Mouse (Mus musculus): ENCODE results near the gene Gnb4.
A peak's percentile ranks its signal among the peaks of the same experiment; 100 is the strongest.

Gene Gnb4

DNA sequence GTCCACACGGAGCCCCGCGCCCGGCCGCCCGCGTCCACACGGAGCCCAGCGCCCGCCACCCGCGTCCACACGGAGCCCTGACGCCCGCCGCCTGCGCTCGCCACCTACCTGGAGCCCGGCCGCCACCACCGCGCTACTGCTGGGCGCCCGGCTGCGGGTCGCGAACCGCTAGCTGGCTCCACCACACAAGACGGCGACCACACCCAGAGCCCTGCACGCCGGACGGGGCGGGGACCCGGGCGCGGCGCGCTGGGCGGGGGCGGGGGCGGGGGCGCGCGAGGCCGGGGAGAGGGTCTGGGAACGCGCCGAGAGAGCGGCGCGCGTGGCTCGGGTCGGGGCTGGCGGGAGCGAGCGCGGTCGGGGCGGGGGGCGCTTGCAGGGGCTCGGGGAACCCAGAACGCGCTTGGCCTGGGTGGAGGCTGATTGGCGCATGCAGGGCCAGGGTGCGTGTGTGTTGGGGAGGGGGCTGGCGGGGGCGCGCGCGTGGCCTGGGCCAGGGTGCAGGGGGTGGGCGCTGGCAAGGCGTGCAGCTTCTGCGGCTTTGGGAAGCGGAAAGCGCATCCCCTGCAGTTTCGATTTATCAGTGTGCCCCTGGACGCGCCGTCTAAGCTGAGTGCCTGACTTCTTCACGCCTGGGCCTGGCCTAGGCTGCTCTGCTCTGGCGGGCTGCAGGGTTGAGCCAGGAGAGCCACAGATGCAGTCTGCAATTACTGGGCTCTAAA is at the start of gene Gnb4:
Gene Gnb4, minus strand, starts transcription at position 255 of the 722 bp plus-strand sequence.
- DNase-seq (ENCODE audit: low spot score in 2 of 2), result peak in 1 of 2 experiments; percentile 13

DNA sequence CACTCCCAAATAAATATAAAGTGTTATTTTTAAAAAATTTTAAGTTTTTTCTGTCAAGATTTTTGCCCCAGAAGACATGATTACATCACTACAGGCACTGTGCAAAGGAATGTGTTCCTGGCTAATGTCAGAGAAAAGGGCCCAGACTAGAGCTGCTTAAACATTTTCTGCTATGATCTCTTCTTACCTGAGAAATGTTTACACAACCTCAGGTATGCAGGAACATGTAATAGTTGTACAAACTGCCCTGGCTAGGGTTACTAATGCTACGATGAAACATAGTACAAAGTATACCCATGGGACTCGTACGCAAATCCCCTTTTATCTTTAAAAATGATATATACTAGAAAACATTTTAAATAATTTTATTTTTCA is 45.2 kb upstream of the Gnb4 start:
- no peak for DNase-seq (ENCODE audit: low spot score in 2 of 2)

DNA sequence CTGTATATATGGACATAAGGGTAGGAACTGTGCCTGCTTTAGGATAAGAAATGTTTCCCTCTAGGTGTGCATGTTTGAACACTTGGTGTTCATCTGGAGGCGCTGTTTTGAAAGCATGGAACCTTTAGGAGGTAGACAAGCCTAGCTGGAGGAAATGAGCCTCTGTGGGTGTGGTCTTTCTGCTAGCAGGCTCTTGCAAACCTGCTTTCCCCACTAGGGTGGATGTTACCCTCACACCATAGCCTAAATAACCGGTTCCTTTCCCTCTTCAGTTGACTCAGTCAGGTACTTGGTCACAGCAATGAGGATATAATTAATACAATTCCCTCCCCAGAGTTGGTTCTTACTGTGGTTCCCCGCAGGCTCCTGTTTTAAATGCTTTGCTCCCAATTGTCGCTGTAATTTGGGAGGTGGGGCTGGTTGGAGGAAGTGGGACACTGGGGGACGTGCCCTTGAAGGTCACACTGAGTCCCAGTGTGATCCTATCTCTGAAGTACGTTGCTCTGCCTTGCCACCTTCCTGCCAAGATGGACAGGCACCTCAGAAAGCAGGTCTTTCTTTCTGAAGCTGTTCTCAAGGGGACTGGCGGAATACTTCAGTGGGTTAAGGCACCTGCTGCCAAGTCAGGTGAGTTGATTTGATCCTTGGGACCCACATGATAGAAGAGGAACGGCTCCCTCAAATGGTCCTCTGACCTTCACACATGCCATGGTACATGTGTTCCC is 44.6 kb upstream of the Gnb4 start:
- no peak for DNase-seq (ENCODE audit: low spot score in 2 of 2)

DNA sequence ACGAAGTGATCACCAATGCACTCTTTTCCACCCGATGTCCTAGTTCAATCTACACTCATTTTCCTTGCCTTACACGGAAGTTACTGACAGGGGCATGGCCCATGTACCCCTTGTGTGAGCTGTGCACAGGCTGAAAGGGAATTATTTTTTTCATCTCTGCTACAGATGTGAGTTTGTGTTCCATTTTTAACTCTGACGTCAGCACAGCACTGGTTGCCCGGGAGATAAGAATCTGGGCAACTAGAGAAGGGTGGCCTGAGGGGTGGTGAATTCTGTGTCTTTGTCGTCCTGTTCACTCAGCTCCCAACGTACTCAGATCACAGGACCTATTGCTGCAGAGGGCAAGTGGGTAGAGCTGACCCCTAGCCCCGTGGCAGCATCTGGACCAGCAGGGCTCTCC is 43.9 kb upstream of the Gnb4 start:
- DNase-seq (ENCODE audit: low spot score in 2 of 2), result no peak

DNA sequence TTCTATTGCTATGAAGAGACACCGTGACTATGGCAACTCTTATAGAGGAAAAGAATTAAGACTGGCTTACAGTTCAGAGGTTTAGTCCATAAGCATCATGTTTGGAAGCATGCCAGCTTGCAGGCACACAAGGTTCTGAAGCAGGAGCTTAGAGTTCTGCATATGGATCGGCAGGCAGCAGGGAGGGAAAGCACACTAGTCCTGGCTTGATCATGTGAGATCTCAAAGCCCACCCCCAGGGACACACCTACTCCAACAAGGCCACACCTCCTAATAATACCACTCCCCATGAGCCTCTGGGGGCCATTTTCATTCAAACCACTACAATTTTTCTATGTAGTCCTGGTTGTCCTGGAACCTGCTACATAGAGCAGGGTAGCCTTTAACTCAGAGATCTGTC is 43.1 kb upstream of the Gnb4 start:
- DNase-seq (ENCODE audit: low spot score in 2 of 2), result no peak

DNA sequence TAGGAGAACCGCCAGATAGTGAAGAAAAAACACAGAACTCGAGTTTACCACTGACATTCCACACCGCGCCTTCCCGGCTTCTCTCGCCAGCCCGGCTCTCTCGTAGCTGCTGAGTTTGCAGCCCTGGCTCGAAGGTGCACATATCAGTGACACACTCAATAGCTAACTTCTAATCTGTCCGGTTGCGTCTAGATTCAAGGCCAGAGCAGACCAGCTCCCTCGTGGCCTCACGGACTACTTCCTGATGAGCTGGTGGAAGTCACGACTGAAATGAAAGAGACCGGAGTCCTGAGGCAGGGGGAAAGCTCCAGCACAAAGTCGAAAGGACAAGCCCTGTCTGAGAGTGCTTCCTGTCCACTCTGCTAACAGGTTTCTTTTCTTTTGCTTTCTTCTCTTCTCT is 42.4 kb upstream of the Gnb4 start:
- no peak for DNase-seq (ENCODE audit: low spot score in 2 of 2)

DNA sequence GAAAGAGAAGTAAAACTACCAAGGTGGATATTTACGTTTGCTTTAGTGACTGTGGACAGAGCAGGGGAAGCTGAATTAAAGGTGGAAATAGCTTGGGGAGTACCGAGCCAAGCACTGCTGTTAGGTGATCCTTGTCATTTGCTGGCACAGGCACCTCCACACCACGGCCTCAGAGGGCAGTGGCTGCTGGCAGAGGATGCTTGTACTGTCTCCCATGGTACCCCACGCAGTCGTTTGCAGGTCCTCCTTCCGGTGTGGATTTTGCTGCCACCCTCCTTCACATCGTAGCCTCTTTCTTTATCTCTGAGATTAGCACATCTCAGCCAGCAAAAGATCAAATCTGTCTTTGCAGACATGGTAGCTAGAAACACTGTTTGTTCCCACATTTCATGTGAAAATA is 42.0 kb upstream of the Gnb4 start:
- DNase-seq (ENCODE audit: low spot score in 2 of 2), result no peak

DNA sequence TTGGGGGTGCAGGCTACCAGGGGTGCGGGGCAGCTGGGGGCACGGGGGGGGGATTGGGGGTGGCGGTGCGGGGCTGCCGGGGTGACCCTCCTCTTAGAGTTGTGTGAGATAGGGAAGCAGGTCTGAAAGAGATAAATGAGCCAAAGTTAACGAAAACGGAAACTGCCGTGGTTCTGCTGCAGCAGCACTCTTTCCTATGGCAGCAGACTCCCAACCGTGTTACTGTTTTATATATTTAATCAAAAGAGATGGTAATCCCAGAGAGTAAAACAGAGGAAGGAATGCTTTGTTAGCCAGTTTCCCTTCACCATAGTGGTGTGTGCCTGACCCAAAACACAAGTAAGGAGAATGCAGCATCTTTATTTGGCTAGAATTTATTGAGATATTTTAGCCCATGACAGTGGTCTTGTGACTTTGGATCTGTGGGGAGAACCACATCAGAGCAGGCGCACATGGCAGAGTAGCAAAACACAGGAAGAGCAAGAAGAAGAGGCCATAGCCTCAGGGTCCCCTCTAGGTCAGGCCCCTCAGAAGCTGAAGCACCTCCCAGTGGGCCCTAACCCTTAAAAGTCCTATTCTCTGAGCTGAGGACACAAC is 40.1 kb upstream of the Gnb4 start:
- no peak for DNase-seq (ENCODE audit: low spot score in 2 of 2)

DNA sequence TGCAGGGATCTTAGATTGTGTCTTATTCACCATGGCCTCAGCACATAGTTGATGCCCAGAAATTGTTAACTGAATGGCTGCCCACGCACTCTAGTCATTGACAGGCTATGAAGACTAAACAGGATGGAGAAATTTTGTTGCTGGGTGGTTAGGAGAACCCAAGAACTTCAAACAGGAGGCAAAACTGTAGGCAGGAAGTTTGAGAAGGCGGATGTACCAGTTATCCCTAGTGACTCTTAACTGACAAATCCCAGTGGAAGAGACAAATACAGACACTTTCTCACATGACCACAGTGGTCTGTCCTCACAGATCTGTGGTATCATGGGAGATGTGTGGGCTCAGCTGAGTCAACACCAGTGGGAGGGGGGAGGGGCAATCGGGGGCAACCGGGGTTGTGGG is 39.6 kb upstream of the Gnb4 start:
- DNase-seq (ENCODE audit: low spot score in 2 of 2), result no peak

DNA sequence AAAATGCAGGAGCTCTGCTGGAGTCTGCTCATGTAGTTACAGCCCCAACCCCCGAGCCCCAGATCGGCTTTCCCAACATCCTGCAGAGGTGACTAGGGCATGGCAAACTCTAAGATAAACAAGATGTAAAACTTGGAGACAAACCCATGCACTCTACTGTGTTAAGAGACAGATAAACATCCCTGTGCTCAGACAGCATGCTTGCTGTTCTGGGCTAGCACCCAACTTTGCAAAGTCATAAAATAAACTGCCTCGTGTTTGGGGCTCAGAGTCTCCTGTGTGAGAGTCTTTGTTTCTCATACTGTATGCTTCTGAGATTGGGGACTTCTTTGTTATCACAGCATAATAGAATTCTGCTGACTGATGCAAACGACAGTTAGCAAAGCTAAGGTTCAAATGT is 36.4 kb upstream of the Gnb4 start:
- no peak for DNase-seq (ENCODE audit: low spot score in 2 of 2)

DNA sequence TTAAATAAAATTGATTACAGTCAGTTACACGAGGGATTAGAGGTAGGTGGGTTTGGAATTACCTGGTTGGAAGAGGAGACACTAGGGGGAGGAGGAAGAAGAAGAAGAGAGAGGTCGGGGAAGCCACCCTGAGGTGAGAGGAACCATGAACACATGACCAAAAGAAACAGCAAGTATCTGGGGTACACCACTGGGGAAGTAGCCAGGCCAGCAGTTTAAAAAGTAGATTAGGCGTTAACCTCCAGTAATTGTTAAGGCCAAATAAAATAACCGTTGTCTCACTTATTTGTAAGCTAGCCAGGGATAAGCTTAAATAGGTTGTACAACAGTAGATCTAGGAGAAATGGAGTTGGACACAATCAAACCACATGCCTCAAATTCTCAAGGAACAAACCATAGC is 32.9 kb upstream of the Gnb4 start:
- DNase-seq (ENCODE audit: low spot score in 2 of 2), result no peak

DNA sequence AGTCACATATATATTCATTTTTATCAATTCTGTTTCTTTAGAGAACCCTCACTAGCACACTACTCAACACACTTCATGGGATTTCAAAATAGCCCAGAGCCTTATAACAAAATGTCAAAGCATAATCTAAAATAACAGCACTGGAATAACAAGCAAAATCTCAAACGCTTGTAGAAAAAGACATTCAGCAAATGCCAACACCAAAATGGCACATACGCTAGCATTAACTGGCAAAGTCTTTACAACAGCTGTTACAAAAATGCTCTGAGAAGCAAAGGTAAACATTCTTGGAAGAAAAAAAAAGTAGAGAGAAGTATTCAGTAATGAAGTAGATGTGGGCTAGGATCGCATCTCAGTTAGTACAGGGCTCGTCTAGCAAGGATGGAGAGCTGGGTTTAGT is 30.5 kb upstream of the Gnb4 start:
- DNase-seq (ENCODE audit: low spot score in 2 of 2), result no peak

DNA sequence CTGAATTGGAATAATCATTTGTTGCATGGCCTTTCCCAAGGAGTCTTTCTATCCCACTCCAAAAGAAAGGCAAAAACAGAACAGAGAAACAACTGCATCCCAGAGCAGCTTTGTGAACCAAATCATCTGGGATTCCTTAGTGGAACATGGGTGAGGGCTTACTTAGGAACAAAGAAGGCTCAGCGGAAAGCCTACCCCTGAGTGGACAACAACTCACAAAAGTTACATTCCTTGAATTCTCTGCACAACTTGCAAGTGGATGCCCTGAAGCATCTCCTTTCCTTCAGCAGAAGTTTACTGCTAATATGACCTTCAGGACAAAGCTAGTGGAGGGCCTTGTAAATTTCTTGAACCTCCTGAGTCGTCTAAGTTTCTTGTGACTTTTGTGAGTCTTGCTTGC is 28.4 kb upstream of the Gnb4 start:
- no peak for DNase-seq (ENCODE audit: low spot score in 2 of 2)

DNA sequence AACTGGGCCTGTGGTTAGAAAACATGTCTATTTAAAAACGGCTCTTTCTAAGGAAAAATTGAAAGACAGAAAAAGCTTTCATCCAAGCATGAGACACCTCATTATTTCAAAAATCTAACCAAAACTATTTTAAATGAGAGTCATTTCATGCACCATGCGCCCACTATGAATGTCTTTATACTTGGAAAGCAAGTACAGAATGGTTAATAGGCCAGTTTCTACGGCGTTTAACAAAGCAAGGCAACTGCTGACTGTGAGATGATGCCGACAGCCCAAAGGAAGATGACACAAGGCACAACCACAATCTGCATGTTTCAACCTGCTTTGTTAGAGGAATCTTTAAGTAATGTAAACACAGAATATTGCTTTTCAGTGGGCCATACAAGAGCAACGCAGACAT is 25.7 kb upstream of the Gnb4 start:
- DNase-seq (ENCODE audit: low spot score in 2 of 2), result no peak

DNA sequence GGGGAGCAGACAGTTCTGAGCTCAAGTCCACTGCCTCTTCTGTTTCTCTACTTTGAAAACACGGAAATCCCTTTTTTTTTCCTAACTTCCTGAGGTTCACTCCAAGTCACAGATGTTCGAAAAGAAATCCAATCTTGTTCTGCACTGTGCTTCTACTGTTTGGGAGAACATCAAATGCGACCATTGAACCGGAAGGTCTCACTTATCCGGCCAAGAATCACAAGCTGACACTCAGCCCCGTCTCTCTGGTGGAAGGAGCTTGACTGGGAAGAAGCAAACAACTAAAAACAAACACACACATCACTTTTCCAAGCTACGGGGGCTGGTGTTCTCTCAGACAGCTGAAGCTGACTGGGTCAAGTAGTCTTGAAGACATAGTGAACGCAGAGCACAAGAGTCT is 21.9 kb upstream of the Gnb4 start:
- no peak for DNase-seq (ENCODE audit: low spot score in 2 of 2)

DNA sequence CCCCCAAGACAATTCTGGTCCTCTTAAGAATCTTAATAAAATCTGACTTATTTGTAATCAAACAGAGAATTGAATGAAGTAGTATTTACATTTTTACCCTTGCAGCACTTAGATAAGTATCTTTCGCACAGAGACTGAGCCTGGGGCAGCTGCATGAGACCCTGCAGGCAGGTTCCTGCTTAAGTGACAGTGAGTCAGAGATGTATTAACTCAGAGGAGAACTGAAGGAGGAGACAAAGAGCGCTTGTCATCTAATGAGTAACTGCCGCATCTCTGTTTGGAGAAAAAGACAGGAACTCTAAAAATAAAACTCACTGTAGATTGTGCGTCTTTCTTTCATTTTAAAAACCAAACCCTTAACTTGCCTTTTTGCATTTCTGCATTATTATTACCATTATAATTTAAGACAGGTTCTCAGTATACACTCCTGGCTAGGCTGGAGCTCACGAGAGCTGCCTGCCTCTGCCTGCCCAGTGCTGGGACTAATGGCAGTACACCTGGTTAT is 16.4 kb upstream of the Gnb4 start:
- DNase-seq (ENCODE audit: low spot score in 2 of 2), result no peak

DNA sequence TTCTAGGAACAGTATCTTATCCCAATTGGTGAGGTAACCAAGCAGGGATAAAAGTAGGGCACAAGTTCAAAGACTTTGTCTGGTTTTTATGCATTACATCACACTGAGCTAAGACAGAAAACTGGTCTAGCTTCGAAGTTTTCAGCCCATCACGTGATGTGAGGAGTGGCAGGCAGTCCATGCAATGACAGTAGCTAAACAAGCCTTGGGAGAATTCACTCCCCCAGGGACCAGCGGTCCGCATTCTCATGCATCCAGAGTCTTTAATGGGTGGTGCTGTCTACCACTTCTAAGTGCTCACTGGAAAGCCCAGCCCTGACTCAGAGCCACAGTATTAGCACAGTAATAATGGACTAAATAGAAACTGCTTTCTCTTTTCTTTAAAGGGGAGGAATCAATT is 13.8 kb upstream of the Gnb4 start:
- DNase-seq (ENCODE audit: low spot score in 2 of 2), result no peak

DNA sequence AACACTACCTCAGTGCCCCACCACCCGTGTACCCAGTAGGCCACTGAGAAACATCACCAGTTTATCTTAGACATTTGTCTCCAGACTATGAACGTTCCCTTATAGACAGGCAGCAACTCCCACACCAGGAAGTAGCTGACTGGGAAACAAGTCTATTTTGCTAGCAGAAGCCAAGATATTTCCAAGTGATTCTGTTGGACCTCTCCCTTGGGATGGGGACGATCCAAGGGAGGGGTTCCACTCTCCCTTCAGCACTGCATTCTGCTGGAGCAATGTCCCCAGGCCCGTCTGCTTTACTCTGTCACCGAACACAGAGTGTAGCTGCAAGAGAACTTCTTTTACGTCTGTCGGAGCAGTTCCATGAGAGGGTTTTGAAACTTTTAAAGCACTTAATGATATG is 11.8 kb upstream of the Gnb4 start:
- DNase-seq (ENCODE audit: low spot score in 2 of 2), result no peak

DNA sequence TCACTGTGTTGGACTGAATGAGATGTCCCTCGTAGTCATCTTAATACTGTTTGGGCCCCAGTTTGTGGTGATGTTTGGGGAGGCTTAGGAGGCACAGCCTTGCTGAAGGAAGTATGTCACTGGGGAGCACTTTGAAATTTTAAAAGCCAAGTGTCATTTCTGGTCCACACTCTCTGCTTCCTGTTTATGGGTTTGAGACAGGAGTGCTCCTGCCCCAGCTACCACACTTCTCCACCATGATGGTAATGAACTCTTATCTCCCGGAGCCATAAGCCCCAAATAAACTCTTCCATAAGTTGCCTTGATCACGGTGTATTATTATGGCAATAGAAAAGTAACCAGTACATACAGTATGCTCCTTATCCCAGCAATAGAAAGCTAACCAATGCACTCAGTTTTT is 5.7 kb upstream of the Gnb4 start:
- DNase-seq (ENCODE audit: low spot score in 2 of 2), result no peak

DNA sequence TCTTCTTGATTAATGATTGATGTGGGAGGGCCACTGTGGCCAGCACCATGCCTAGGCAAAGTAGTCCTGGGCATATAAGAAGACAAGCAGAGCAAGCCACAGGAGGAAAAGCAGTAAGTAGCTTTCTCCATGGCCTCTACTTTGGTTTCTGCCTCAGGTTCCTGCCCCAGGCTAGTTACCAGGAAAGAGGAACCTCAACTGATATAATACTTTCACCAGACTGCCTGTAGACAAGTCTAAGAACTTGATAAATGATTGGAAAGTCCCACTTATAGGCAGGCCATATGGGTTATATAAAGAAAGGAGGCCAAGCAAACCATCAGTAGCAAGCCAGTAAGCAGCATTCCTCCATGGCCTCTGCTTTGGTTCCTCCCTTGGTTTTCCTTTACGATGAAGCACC is 5.3 kb upstream of the Gnb4 start:
- DNase-seq (ENCODE audit: low spot score in 2 of 2), result no peak

DNA sequence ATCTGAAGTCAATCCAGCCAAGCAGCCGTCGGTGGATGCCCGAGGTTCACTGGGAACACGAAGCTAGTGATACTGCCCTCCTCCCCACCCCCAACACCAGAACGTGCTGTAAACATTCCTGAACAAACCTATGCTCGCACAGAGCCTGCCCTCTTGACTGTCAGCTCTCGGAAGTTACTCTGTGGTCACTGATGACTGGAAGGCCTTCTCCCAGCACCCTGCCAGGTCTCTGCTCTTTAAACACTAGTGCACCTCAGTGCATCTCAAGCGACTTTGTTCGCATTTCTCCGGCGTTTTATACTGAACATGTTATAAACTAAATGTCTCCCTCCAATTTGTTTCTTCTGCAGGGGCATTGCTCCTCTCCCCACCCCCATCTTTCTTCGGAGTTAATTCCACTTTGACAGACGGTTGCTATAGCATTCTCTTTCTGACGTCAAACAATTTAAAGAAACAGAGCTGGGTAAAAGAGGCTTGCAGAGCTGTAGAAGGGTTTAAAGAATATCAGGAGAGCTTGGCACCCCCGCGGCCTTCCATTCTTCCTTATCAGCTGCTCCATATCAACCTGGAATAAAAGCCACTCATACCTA is 763 bp upstream of the Gnb4 start:
- no peak for DNase-seq (ENCODE audit: low spot score in 2 of 2)

DNA sequence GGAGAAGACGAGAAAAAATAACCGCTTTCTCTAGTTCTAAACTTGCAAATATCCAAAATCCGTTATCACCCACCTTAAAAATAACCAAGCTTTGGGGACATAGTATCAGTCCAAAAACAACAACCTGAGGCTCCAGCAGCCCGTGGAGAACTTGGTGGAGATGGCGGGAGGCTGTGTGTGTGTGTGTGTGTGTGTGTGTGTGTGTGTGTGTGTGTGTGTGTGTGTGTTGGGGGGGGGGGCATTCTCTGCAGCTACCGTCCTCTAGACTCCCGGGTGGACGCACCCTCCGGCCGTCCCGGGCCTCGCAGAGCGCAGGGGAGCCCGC is 417 bp downstream of the Gnb4 start:
- DNase-seq (ENCODE audit: low spot score in 2 of 2), result no peak

DNA sequence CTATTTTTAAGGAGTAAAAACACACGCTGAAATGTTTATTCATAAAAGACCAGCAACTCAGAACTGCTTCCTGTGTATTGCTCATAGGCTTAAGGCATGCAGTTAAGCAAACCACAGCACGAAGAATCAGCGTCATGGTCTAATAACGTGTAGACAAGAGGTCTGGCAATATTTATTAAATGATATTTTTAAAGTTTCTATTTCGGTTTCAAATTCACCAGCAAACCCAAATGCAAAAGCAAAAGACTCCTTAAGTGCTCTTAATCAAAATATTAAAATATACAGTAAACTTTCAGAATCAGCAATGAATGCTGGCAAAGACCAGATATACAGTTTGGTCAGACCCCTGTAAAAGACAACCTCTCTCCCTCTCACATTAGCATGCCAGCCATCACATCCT is 1.0 kb downstream of the Gnb4 start:
- no peak for DNase-seq (ENCODE audit: low spot score in 2 of 2)

All from right cerebral cortex, postnatal 36 days (tissue).